Mouse (Mus musculus) limb, embryonic 11.5 days (tissue): Measurements from ENCODE around the gene Rsu1. TPM values are rescaled to one million over a fixed set of nuclear protein-coding genes. Genes with fewer than 3 reads are reported as not detected.

ENCODE experiments used
- ATAC-seq: fragments of 200-750 bp; cut with Nextera tagmentation; 2 replicates; pipeline ENCODE4 v1.8.0; 2017; ENCODE audit warnings: low read depth; ENCODE audit not compliant: insufficient number of reproducible peaks, low FRiP score, low TSS enrichment
- DNase-seq: peaks from one replicate; pipeline ENCODE4 v3.0.0-alpha.2; 2015; ENCODE audit warnings: low spot score
- H3K27ac ChIP-seq: fragments of 300-500 bp; sonication (generic); replicated peaks from 2 replicates; pipeline ENCODE4 v1.5.1; 2014; ENCODE audit warnings: low read depth, mild to moderate bottlenecking, low read length
- H3K27me3 ChIP-seq: fragments of 300-500 bp; sonication (generic); 2 replicates; pipeline ENCODE4 v1.6.1; 2014; ENCODE audit warnings: mild to moderate bottlenecking, low read length, mixed read lengths; ENCODE audit not compliant: control insufficient read depth, insufficient read depth
- H3K36me3 ChIP-seq: fragments of 300-500 bp; sonication (generic); 2 replicates; pipeline ENCODE4 v1.6.1; 2014; ENCODE audit warnings: mild to moderate bottlenecking, low read length, moderate library complexity, mixed read lengths; ENCODE audit not compliant: control insufficient read depth, insufficient read depth
- H3K4me1 ChIP-seq: fragments of 300-500 bp; sonication (generic); 2 replicates; pipeline ENCODE4 v1.6.1; 2014; ENCODE audit warnings: low read length, mixed read lengths; ENCODE audit not compliant: control insufficient read depth, insufficient read depth
- H3K4me2 ChIP-seq: fragments of 300-500 bp; sonication (generic); 2 replicates; pipeline ENCODE4 v1.6.1; 2014; ENCODE audit warnings: low read depth, mild to moderate bottlenecking, moderate library complexity; ENCODE audit not compliant: severe bottlenecking
- H3K4me3 ChIP-seq: fragments of 300-500 bp; sonication (generic); 2 replicates; pipeline ENCODE4 v1.5.1; 2014; ENCODE audit warnings: low read depth, low read length
- H3K9ac ChIP-seq: fragments of 300-500 bp; sonication (generic); 2 replicates; pipeline ENCODE4 v1.6.1; 2014; ENCODE audit warnings: mild to moderate bottlenecking, low read length
- H3K9me3 ChIP-seq: fragments of 300-500 bp; sonication (generic); 2 replicates; pipeline ENCODE4 v1.6.1; 2016; ENCODE audit warnings: low read length; ENCODE audit not compliant: control insufficient read depth
- WGBS: fragments of 180-500 bp; shearing (Covaris S2); extraction: QIAGEN DNeasy Blood & Tissue Kit; methylation state at CpG from one replicate; pipeline ENCODE4 v1.1.7; 2014; 5-methylcytosine and 5-hydroxymethylcytosine counted together
- polyA plus RNA-seq: library from polyadenylated mRNA; unstranded; fragments of >200 nt; fragmentation: Nextera tagmentation; extraction: Ambion mirVana; gene quantifications from 2 replicates; pipeline ENCODE4 v1.2.1, GENCODE M21; 2014

Rsu1 gene
- polyA plus RNA-seq, 1 experiment from 2014 or later, result 98.8 TPM

DNA sequence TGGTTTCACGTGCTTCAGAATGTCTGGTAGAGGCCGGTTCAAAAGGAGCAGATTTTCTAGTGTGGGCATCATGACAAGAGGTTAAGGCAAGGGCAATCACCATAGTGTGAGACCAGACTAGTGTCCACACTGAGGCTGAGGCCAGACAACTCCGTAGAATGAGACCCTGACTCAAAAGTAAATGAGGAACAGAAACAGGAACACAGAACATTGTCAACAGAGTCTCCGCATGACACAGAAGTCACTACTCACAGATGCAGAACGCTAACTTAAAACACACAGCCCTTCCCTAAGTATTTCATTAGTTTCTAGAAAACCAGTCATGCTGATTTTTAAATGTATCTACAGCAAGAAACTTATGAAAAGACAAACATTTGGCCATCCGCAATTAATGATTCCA, 53.1 kb downstream of the Rsu1 start:
- DNase-seq, result no peak
- H3K9me3 ChIP-seq, result no peaks in the 10 kb centered on the region
- ATAC-seq, result no peak
- no peaks in the 10 kb centered on the region for H3K27me3 ChIP-seq
- H3K4me2 ChIP-seq, result no peak overlapping the region
- H3K4me1 ChIP-seq, result no peaks in the 10 kb centered on the region
- H3K9ac ChIP-seq, result no peak overlapping the region
- WGBS, result 57% methylated on average over 6 of the region's 6 CpGs
- H3K4me3 ChIP-seq, result no peak overlapping the region
- no peak overlapping the region for H3K27ac ChIP-seq
- H3K36me3 ChIP-seq, result no peaks in the 10 kb centered on the region

DNA sequence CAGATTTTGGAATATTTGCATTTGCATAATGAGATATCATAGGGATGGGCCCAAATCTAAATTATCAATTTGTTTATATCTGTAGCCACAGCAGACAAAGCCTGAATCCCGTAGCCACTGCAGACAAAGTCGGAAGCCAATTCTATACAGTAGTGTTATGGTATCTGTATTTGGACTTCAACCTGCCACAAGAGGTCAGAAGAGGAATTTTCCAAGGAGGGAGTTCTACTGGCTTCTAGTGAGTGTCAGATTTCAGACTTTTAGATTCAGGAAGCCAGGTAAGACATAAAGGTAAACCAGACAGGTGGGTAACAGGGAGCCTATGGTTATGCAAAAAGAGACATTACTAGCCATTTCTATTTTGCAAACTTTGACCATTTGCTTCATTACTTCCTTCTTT, 64.4 kb downstream of the Rsu1 start:
- Histone ChIP-seq H3K4me3 (no peak overlapping the region), H3K36me3 (no peaks in the 10 kb centered on the region), H3K4me2 (no peak overlapping the region), H3K27me3 (no peaks in the 10 kb centered on the region), H3K9ac (no peak overlapping the region), H3K27ac (no peak overlapping the region), H3K9me3 (no peaks in the 10 kb centered on the region), H3K4me1 (no peaks in the 10 kb centered on the region)
- DNase-seq (no peak), ATAC-seq (no peak)
- WGBS, result 95% methylated on average over 2 of the region's 2 CpGs

DNA sequence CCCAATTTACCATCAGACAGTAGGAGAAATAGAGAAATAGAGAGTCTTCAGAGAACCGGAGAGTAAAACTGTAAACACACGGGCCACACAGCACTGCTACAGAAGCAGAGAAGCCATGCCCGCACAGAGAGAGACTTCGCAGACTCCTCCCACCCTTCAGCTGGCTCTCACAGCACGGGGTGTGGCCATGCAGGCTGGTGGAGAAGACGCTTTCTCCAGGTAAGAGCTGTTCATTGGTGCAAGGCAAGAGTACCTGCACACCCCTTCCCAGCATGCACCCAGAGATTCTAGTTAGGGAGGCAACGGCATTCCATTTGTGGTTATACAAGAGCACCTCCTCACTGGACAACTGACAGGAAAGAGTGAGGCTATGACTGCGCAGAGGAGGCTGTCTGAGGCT, 64.8 kb downstream of the Rsu1 start:
- 58% methylated on average over 8 of the region's 8 CpGs for WGBS

GRCm38 (mm10) chr2:13202805-13203475, 68.3 kb downstream of the Rsu1 start:
- Histone ChIP-seq H3K27me3 (no peaks in the 10 kb centered on the region), H3K27ac (no peak overlapping the region), H3K4me2 (no peak overlapping the region), H3K9me3 (no peaks in the 10 kb centered on the region), H3K4me3 (no peak overlapping the region), H3K9ac (no peak overlapping the region), H3K4me1 (no peaks in the 10 kb centered on the region), H3K36me3 (no peaks in the 10 kb centered on the region)
- ATAC-seq, result no peak
- WGBS, result 83% methylated on average over 6 of the region's 6 CpGs
- no peak for DNase-seq

More for the DNA sequence above, 64.8 kb downstream of the Rsu1 start:
- Histone ChIP-seq H3K27ac (no peak overlapping the region), H3K9me3 (no peaks in the 10 kb centered on the region), H3K4me2 (no peak overlapping the region), H3K9ac (no peak overlapping the region), H3K4me3 (no peak overlapping the region), H3K27me3 (no peaks in the 10 kb centered on the region), H3K36me3 (no peaks in the 10 kb centered on the region), H3K4me1 (no peaks in the 10 kb centered on the region)
- DNase-seq (no peak), ATAC-seq (no peak)

DNA sequence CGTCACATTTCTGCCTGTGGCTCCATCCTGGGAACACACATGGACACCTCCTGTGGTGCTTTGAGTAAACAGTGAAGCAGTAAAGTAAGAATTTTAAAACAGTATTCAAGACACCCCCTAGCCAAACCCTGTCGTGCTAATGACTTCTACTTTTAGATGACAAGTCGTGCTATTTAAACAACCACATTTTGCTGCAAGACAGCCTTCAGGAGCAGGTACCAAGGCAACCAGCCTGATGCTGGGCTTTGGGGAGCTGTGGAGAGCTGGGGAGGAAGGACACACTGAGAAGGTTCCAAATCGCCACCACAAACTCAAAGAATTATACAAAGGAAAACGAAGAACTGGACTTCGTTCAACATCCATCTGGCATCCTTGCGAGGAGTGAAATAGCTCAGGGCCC, 71.5 kb downstream of the Rsu1 start:
- no peak for ATAC-seq
- H3K9me3 ChIP-seq, result no peaks in the 10 kb centered on the region
- no peak overlapping the region for H3K4me2 ChIP-seq
- H3K4me1 ChIP-seq, result no peaks in the 10 kb centered on the region
- no peak overlapping the region for H3K9ac ChIP-seq
- H3K36me3 ChIP-seq, result no peaks in the 10 kb centered on the region
- WGBS, result 75% methylated on average over 7 of the region's 7 CpGs
- H3K27me3 ChIP-seq, result no peaks in the 10 kb centered on the region
- H3K27ac ChIP-seq, result no peak overlapping the region
- no peak for DNase-seq
- H3K4me3 ChIP-seq, result no peak overlapping the region

DNA sequence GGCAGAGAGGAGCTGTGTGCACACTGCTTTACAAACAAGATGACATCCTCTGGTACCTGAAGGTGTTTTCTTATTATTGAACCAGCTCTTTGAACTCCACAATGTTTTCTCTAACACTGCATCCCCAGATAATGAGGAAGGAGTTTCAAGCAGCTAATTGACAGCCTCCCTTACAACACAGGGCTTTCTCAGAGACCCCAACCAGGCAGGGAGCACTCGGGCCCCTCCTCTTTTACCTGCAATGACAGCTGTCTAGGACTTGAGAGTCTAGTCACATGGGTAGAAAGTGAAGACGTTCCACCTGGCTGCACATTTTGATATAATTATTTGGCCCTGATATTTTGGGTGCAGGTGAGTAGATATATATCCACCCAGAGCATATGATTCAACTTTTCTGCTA, 72.2 kb downstream of the Rsu1 start:
- no peak overlapping the region for H3K9ac ChIP-seq
- no peak for DNase-seq
- H3K27me3 ChIP-seq, result no peaks in the 10 kb centered on the region
- no peaks in the 10 kb centered on the region for H3K9me3 ChIP-seq
- H3K27ac ChIP-seq, result no peak overlapping the region
- ATAC-seq, result no peak
- H3K36me3 ChIP-seq, result no peaks in the 10 kb centered on the region
- H3K4me1 ChIP-seq, result no peaks in the 10 kb centered on the region
- no peak overlapping the region for H3K4me3 ChIP-seq
- WGBS, result 78% methylated on average over 2 of the region's 2 CpGs
- H3K4me2 ChIP-seq, result no peak overlapping the region

DNA sequence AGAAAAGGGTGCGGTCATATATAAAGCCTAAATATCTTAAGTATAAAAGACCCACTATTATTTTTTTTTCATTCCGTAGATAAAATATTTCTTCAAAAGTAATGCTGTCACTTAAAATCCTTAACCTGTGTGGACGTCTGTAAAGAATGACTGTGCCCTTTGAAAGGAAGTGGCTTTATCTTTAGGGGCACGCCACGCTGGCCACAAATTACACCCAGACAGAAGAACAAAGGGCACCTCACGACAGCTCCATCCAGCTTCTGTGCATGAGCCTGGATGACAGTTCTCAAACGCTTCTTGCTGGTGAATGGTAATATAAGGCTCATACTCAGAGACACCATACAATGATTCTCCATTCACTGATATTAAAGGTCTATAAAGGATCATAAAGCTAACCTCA, 75.7 kb downstream of the Rsu1 start:
- Histone ChIP-seq H3K36me3 (no peaks in the 10 kb centered on the region), H3K4me2 (no peak overlapping the region), H3K4me3 (no peak overlapping the region), H3K27me3 (no peaks in the 10 kb centered on the region), H3K9ac (no peak overlapping the region), H3K27ac (no peak overlapping the region), H3K9me3 (no peaks in the 10 kb centered on the region), H3K4me1 (no peaks in the 10 kb centered on the region)
- 65% methylated on average over 7 of the region's 7 CpGs for WGBS
- DNase-seq (no peak), ATAC-seq (no peak)

- H3K4me2 ChIP-seq, result no peak overlapping the region
- no peaks in the 10 kb centered on the region for H3K36me3 ChIP-seq
- H3K27me3 ChIP-seq, result no peaks in the 10 kb centered on the region
- DNase-seq, result no peak
- no peak overlapping the region for H3K4me3 ChIP-seq
- no peak overlapping the region for H3K9ac ChIP-seq
- no peaks in the 10 kb centered on the region for H3K4me1 ChIP-seq
- H3K27ac ChIP-seq, result no peak overlapping the region
- ATAC-seq, result no peak
- no peaks in the 10 kb centered on the region for H3K9me3 ChIP-seq
- WGBS, result 92% methylated on average over 1 of the region's 1 CpGs
These were observed 79.1 kb downstream of the Rsu1 start for GRCm38 (mm10) chr2:13192157-13192556.

- H3K4me2 ChIP-seq, result no peak overlapping the region
These were observed 80.4 kb downstream of the Rsu1 start for GRCm38 (mm10) chr2:13190767-13191166.

More at GRCm38 (mm10) chr2:13190767-13191166, 80.4 kb downstream of the Rsu1 start:
- WGBS, result 91% methylated on average over 4 of the region's 4 CpGs
- no peak for DNase-seq
- Histone ChIP-seq H3K27ac (no peak overlapping the region), H3K4me3 (no peak overlapping the region), H3K36me3 (no peaks in the 10 kb centered on the region), H3K9me3 (no peaks in the 10 kb centered on the region), H3K4me1 (no peaks in the 10 kb centered on the region), H3K27me3 (no peaks in the 10 kb centered on the region), H3K9ac (no peak overlapping the region)
- ATAC-seq, result no peak
